Mouse (Mus musculus): ENCODE results near the gene Msln. TPM values are rescaled to one million over a fixed set of nuclear protein-coding genes. Genes with fewer than 3 reads are reported as not detected.

The Msln gene
- total and polyA plus RNA-seq, 2 experiments = 0.74 to 1.1 TPM

GRCm38 (mm10) chr17:25769331-25769730 is 15.2 kb upstream of the Msln start:
- 63% methylated on average over 9 of the region's 9 CpGs for WGBS
- TF ChIP-seq POLR2A (IDR thresholded peaks at IDR 0.05; ENCODE audit: extremely low read depth, insufficient read depth, low read length) = no peak
- H3K4me1 ChIP-seq (ENCODE audit: control insufficient read depth, insufficient read depth, low read length) = peaks cover 2% of the 10 kb centered on the region; the same call in 1 of the 2 replicates
- H3K27ac ChIP-seq (replicated peaks; ENCODE audit: insufficient read depth, low read depth, low read length) = no peak overlapping the region
- no peaks in the 10 kb centered on the region for H3K27me3 ChIP-seq (ENCODE audit: control insufficient read depth, insufficient read depth, low read length)
- H3K4me3 ChIP-seq (ENCODE audit: insufficient read depth, low read depth, low read length) = no peak overlapping the region
- DNase-seq (ENCODE audit: extremely low read depth, low read depth, low spot score) = no peak
- 0 out of 2 replicates have a peak, but pooled peaks cover 3% of the 10 kb centered on the region for H3K79me2 ChIP-seq (ENCODE audit: control insufficient read depth, insufficient read depth, low read length)
- H3K9ac ChIP-seq (ENCODE audit: low read depth, low read length) = no peak overlapping the region
- H3K36me3 ChIP-seq (ENCODE audit: control insufficient read depth, insufficient read depth, low read length) = no peaks in the 10 kb centered on the region

GRCm38 (mm10) chr17:25765886-25766285 is 11.7 kb upstream of the Msln start:
- TF ChIP-seq POLR2A (IDR thresholded peaks at IDR 0.05; ENCODE audit: extremely low read depth, insufficient read depth, low read length) (no peak), CTCF (IDR thresholded peaks at IDR 0.05; ENCODE audit: low read depth, low read length) (no peak)
- H3K4me1 ChIP-seq (ENCODE audit: control insufficient read depth, insufficient read depth, low read length) = no peaks in the 10 kb centered on the region
- no peak overlapping the region for H3K27ac ChIP-seq (replicated peaks; ENCODE audit: insufficient read depth, low read depth, low read length)
- WGBS = 80% methylated on average over 5 of the region's 5 CpGs
- H3K9ac ChIP-seq (ENCODE audit: low read depth, low read length) = no peak overlapping the region
- no peaks in the 10 kb centered on the region for H3K27me3 ChIP-seq (ENCODE audit: control insufficient read depth, insufficient read depth, low read length)
- no peaks in the 10 kb centered on the region for H3K79me2 ChIP-seq (ENCODE audit: control insufficient read depth, insufficient read depth, low read length)
- no peak for DNase-seq (ENCODE audit: extremely low read depth, low read depth, low spot score)
- H3K36me3 ChIP-seq (ENCODE audit: control insufficient read depth, insufficient read depth, low read length) = no peaks in the 10 kb centered on the region
- H3K4me3 ChIP-seq (ENCODE audit: insufficient read depth, low read depth, low read length) = no peak overlapping the region

GRCm38 (mm10) chr17:25762591-25762990 is 8.4 kb upstream of the Msln start:
- DNase-seq (ENCODE audit: extremely low read depth, low read depth, low spot score) = no peak
- no peak overlapping the region for H3K4me3 ChIP-seq (ENCODE audit: insufficient read depth, low read depth, low read length)
- no peak overlapping the region for H3K9ac ChIP-seq (ENCODE audit: low read depth, low read length)
- no peak overlapping the region for H3K27ac ChIP-seq (replicated peaks; ENCODE audit: insufficient read depth, low read depth, low read length)
- H3K4me1 ChIP-seq (ENCODE audit: control insufficient read depth, insufficient read depth, low read length) = no peaks in the 10 kb centered on the region
- WGBS = 43% methylated on average over 3 of the region's 3 CpGs
- no peak for TF ChIP-seq CTCF (IDR thresholded peaks at IDR 0.05; ENCODE audit: low read depth, low read length)
- TF ChIP-seq POLR2A (IDR thresholded peaks at IDR 0.05; ENCODE audit: extremely low read depth, insufficient read depth, low read length) = no peak
- H3K79me2 ChIP-seq (ENCODE audit: control insufficient read depth, insufficient read depth, low read length) = no peaks in the 10 kb centered on the region
- no peaks in the 10 kb centered on the region for H3K27me3 ChIP-seq (ENCODE audit: control insufficient read depth, insufficient read depth, low read length)
- no peaks in the 10 kb centered on the region for H3K36me3 ChIP-seq (ENCODE audit: control insufficient read depth, insufficient read depth, low read length)

DNA sequence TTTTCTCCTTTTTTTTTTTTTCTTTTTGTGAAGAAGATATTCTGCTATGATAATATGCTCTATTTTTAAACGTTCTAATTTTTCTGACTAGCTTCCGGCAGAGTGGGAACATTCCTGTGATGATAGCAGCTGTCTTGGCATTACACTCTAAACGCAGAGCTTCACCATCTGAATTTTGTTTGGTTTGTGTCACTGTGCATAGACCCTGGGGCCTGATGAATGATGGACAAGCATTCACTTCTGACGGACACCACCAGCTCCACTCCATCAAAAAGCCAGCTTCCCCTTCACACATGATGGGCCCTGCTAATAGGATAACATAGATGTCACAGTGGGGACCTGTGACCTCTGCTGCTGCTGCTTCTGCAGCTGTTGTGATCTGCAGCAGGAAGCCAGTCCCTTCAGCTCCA is 7.4 kb upstream of the Msln start:
- no peak for DNase-seq (ENCODE audit: extremely low read depth, low read depth, low spot score)
- no peak overlapping the region for H3K9ac ChIP-seq (ENCODE audit: low read depth, low read length)
- H3K27me3 ChIP-seq (ENCODE audit: control insufficient read depth, insufficient read depth, low read length) = no peaks in the 10 kb centered on the region
- H3K27ac ChIP-seq (replicated peaks; ENCODE audit: insufficient read depth, low read depth, low read length) = no peak overlapping the region
- no peak overlapping the region for H3K4me3 ChIP-seq (ENCODE audit: insufficient read depth, low read depth, low read length)
- TF ChIP-seq CTCF (IDR thresholded peaks at IDR 0.05; ENCODE audit: low read depth, low read length) = no peak
- no peak for TF ChIP-seq POLR2A (IDR thresholded peaks at IDR 0.05; ENCODE audit: extremely low read depth, insufficient read depth, low read length)
- no peaks in the 10 kb centered on the region for H3K4me1 ChIP-seq (ENCODE audit: control insufficient read depth, insufficient read depth, low read length)
- H3K36me3 ChIP-seq (ENCODE audit: control insufficient read depth, insufficient read depth, low read length) = no peaks in the 10 kb centered on the region
- no peaks in the 10 kb centered on the region for H3K79me2 ChIP-seq (ENCODE audit: control insufficient read depth, insufficient read depth, low read length)
- WGBS = 40% methylated on average over 4 of the region's 4 CpGs

GRCm38 (mm10) chr17:25760148-25760547 is 6.0 kb upstream of the Msln start:
- Histone ChIP-seq H3K27me3 (ENCODE audit: control insufficient read depth, insufficient read depth, low read length) (no peaks in the 10 kb centered on the region), H3K79me2 (ENCODE audit: control insufficient read depth, insufficient read depth, low read length) (no peaks in the 10 kb centered on the region), H3K4me3 (ENCODE audit: insufficient read depth, low read depth, low read length) (no peak overlapping the region), H3K4me1 (ENCODE audit: control insufficient read depth, insufficient read depth, low read length) (no peaks in the 10 kb centered on the region), H3K36me3 (ENCODE audit: control insufficient read depth, insufficient read depth, low read length) (no peaks in the 10 kb centered on the region), H3K27ac (replicated peaks; ENCODE audit: insufficient read depth, low read depth, low read length) (no peak overlapping the region), H3K9ac (ENCODE audit: low read depth, low read length) (no peak overlapping the region)
- WGBS = 72% methylated on average over 8 of the region's 8 CpGs
- no peak for TF ChIP-seq CTCF (IDR thresholded peaks at IDR 0.05; ENCODE audit: low read depth, low read length)
- TF ChIP-seq POLR2A (IDR thresholded peaks at IDR 0.05; ENCODE audit: extremely low read depth, insufficient read depth, low read length) = no peak
- DNase-seq (ENCODE audit: extremely low read depth, low read depth, low spot score) = no peak

DNA sequence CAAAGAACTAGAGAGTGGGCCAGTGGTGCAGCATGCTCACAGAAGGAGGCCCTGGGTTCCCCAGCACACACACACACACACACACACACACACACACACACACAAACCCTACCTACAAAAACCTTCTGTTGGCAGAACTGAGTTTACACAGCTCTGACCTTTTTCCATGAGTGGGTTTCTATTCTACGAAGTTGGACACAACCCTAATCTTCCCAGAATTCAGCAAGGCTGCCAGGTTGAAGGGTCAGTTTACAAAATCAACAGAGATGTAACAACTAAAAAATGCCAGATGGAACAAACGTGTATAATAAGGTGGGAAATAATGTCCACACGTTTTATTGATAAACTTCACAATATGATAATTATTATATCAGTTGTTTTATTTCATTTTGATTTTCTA is 3.5 kb upstream of the Msln start:
- Histone ChIP-seq H3K36me3 (ENCODE audit: control insufficient read depth, insufficient read depth, low read length) (no peaks in the 10 kb centered on the region), H3K4me3 (ENCODE audit: insufficient read depth, low read depth, low read length) (no peak overlapping the region), H3K4me1 (ENCODE audit: control insufficient read depth, insufficient read depth, low read length) (no peaks in the 10 kb centered on the region), H3K27ac (replicated peaks; ENCODE audit: insufficient read depth, low read depth, low read length) (no peak overlapping the region), H3K9ac (ENCODE audit: low read depth, low read length) (no peak overlapping the region), H3K27me3 (ENCODE audit: control insufficient read depth, insufficient read depth, low read length) (no peaks in the 10 kb centered on the region), H3K79me2 (ENCODE audit: control insufficient read depth, insufficient read depth, low read length) (no peaks in the 10 kb centered on the region)
- no peak for DNase-seq (ENCODE audit: extremely low read depth, low read depth, low spot score)
- 25% methylated on average over 3 of the region's 3 CpGs for WGBS
- no peak for TF ChIP-seq CTCF (IDR thresholded peaks at IDR 0.05; ENCODE audit: low read depth, low read length)
- no peak for TF ChIP-seq POLR2A (IDR thresholded peaks at IDR 0.05; ENCODE audit: extremely low read depth, insufficient read depth, low read length)

Data from liver, adult 2 months (tissue).